Mouse (Mus musculus): Measurements from ENCODE around the gene Vwa3a.

Vwa3a gene

DNA sequence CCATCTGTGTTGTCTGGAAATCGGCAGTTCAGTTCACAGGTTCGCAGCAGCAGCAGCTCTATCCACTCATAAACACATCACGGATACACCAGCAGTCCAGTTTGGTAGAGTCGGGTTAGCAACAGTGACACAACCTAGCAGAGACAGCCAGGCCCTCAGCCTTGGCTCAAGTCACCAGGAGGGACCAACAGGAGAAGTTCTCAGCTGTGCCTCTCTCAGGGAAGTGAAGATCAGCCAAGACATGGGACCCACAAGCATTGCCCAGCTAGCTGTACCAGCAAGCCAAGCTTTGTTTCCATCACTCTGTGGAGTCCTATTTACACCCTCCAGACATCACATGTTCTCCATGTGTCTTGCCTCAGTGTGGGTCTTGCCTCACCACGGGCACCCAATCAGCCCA is 7.7 kb downstream of the Vwa3a start:
- DNase-seq (ENCODE audit: low spot score in 2 of 2): no peak

DNA sequence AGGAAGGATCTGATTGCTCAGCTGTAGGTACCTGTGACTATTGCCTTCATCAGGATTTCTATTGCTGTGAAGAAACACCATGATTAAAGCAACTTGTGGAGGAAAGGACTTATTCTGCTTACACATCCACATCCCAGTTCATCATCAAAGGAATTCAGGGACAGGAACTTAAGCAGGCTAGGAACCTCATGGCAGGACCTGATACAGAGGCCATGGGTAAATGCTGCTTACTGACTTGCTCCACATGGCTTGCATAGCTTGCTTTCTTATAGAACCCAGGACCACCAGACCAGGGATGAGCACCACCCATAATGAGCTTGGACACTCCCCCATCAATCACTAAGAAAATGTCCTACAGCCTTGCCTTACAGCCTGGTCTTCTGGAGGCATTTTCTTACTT is 9.4 kb downstream of the Vwa3a start:
- no peak for DNase-seq (ENCODE audit: low spot score in 2 of 2)

DNA sequence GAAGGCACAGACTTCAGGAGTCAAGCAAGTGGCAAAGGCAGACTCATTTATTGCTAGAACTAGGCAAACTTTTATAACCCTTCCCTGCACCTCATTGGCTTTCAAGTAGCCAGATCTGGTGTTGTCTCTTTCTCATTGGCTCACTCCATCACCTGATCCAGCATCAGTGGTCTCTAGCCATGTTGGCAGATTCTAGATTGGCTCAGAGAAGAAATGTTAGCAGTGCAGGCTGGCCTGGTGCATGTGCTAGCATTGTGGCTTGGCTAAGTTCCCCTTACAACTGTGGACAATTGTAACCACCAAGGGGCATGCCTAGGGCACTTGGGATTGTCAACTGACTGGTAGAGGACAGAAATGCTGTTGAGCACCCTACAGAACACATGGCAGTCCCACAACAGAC is 12.2 kb downstream of the Vwa3a start:
- no peak for DNase-seq (ENCODE audit: low spot score in 2 of 2)

GRCm38 (mm10) chr7:120751906-120752305 is 12.8 kb downstream of the Vwa3a start:
- DNase-seq (ENCODE audit: low spot score in 2 of 2): no peak

DNA sequence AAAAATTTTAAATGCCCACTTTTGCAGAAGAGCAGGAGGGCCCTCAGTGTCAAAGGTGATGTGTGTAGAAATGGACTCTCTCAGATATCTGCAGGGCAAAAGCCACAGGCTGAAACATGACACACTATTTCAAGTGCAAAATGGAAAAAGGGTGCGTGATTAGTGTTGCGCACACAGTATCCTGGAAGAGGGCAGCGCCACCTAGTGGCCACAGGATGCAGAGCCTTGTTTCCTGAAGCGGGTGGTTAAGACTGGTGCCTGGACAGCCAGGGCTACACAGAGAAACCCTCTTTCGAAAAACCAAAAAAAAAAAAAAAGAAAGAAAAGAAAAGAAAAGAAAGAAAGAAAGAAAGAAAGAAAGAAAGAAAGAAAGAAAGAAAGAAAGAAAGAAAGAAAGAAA is 15.6 kb downstream of the Vwa3a start:
- peak; percentile 57 to 70 for DNase-seq (ENCODE audit: low spot score in 2 of 2)

- DNase-seq (ENCODE audit: low spot score in 2 of 2): no peak
Observed at GRCm38 (mm10) chr7:120767369-120767768, 28.3 kb downstream of the Vwa3a start.

GRCm38 (mm10) chr7:120771389-120771788 is 32.3 kb downstream of the Vwa3a start:
- DNase-seq (ENCODE audit: low spot score in 2 of 2): no peak

DNA sequence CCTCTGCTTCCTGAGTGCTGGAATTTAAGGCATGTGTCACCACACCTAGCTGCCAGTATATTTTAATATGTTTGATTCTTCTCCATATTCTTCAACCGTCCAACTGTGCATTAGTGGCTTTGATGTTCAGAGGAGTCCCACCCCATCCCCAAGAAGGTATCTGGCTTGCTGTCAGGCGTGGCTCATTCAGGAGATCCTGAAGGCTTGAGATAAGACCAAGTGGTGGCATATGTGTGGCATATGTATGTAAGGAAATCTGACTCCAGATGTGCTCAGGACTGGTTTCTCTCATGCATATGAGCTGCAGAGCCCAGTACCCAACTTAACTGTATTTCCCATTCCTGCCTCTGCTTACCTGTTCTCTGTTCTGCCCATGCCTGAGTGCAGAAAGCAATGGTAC is 38.9 kb downstream of the Vwa3a start:
- no peak for DNase-seq (ENCODE audit: low spot score in 2 of 2)

GRCm38 (mm10) chr7:120795544-120795943 is 56.4 kb downstream of the Vwa3a start:
- no peak for DNase-seq (ENCODE audit: low spot score in 2 of 2)

DNA sequence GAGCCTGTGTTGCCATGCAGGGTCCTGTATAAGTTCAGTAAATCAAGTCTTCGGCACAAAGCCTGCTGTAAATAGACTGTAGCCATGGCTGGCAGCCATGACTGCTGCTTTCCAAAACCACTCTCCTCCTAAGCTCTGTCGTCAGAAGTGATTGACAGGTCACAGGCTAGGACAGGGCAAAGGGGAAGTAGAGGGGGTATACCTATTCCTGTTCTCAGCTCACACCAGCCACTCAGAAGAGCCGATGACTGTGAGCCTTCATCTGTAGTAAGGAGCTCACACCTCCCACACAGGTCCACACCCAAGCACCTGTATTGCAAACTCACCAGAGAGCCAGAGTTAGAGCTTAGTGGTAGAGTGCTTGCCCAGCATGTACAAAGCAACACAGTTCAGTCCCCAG is 57.3 kb downstream of the Vwa3a start:
- DNase-seq (ENCODE audit: low spot score in 2 of 2): no peak

GRCm38 (mm10) chr7:120803268-120803667 is 64.2 kb downstream of the Vwa3a start:
- DNase-seq (ENCODE audit: low spot score in 2 of 2): no peak

GRCm38 (mm10) chr7:120809705-120810104 is 70.6 kb downstream of the Vwa3a start:
- DNase-seq (ENCODE audit: low spot score in 2 of 2): no peak

GRCm38 (mm10) chr7:120811834-120812415 is 72.8 kb downstream of the Vwa3a start, which contains the start of gene Gm5737:
TSS of gene Gm5737 (plus strand) at chr7:120812365.
- no peak for DNase-seq (ENCODE audit: low spot score in 2 of 2)

DNA sequence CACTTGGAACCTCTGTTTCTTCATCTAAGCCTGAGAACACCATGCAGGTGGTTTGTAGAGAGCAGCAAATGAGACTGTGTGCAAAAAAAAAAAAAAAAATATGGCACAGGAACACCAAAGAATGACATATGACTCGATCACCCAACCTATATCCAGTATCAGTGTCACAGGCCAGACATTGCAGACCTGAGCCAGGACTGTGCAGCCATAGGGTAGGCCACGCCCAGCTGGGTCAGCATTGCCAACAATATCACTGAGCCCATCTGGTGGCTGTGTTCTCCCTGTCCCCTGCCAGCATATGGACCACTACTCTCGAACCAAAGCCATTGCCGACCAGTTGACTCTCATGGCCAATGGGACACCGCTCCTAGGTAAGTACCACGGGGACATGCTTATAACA is 78.4 kb downstream of the Vwa3a start:
- no peak for DNase-seq (ENCODE audit: low spot score in 2 of 2)

DNA sequence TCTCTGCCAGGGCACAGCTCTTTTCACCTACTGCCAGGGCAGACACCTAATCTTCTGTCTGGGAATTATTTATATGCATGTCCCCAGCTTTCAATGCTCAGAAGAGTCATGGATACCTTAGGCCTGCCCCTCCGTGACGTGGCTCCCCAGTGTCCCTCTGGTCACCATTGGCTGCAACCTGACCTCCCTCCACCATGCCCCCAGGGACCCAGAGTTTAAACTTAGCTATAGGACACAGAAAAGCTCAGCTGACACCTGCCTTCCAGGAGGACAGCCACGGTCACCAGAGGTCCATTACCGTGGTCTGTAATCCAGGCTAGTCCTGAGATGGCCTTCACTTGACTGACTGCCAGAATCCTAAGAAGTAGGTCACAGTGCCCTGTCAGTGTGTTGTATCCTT is 80.3 kb downstream of the Vwa3a start:
- no peak for DNase-seq (ENCODE audit: low spot score in 2 of 2)

GRCm38 (mm10) chr7:120823248-120823647 is 84.1 kb downstream of the Vwa3a start:
- peak; percentile 24 to 36 for DNase-seq (ENCODE audit: low spot score in 2 of 2)

GRCm38 (mm10) chr7:120825097-120825496 is 86.0 kb downstream of the Vwa3a start:
- peak in 1 of 2 experiments; percentile 34 for DNase-seq (ENCODE audit: low spot score in 2 of 2)

DNA sequence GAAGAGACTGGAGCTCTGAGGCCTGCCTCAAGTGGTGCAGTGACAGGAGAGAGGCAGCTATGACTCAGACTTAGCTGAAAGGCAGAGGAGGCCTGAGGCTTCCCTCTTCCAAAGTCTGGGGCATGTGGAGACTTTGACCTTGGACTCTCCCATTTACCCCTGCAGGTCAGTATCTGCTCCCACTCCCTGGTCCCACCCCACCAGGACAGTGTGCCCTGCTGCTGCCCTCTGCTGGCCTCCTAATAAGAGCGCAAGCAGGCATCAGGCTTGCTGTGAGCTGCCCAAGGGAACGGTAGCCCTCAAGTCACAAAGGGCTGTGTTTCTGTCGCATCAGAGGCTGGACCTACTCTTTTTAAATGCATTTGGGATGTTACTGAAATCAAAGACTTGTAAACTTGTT is 87.3 kb downstream of the Vwa3a start:
- no peak for DNase-seq (ENCODE audit: low spot score in 2 of 2)

DNA sequence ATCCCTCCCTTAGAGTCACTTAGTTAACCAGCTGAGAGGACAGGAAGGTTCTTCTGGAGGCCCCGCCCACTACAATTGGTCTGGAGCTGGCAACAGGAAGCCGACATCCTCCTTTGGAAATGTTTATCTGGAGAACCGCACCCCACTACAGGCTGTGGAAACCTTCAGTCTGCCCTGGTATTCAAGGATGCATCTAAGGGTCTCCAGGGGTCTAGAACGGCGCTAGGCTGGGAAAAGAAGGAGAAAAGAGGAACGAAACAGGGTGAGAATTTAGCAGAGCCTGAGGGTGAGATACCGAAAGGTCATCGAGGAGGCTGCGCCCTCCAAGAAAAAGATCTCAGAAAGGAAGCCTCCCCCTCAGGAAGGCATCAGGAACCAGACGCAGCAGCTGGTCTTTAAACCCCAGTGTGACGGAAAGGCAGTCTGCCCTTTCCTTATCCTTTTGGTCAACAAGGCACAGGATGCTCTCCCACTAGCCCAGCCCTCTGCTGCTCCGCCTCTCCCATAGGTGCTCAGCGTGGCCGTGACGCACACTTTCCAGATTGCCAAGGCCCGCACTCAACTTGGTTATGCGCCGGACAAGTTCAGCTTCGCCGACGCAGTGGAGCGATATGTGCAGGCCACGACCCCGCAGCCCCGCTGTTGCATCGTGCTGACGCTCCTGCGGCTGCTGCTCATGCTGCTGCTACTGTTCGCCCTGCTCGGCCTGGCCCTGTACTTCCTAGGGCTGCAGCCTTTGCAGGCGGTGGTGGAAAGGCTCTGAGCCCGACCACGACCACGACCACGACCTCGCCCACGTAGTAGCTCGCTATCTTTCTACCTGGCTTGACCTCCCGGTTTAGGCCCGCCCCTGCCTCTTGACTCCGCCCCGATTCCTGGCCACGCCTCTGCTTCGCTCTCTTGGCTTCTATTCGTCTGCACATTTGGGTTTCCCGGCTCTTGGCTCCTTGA is 91.6 kb downstream of the Vwa3a start:
- DNase-seq (ENCODE audit: low spot score in 2 of 2): peak; percentile 20 to 54

DNA sequence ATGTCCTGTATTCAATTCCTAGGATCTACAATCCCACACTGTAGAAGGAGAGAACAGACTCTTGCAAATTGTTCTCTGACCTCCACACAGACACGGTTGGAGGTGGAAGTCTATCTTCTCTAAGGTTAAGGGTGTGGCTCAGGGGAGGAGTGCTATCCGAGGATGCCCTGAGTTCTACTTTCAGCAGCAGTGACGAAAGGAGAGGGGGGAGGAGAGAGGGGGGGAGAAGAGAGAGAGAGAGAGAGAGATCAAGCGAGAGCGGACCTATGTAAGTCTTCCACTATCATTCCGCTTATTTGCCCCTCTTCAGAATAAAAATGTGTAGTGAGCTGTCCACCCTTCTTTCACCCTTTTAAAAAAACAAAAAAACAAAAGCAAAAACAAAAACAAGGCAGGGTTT is 95.3 kb downstream of the Vwa3a start:
- no peak for DNase-seq (ENCODE audit: low spot score in 2 of 2)

DNA sequence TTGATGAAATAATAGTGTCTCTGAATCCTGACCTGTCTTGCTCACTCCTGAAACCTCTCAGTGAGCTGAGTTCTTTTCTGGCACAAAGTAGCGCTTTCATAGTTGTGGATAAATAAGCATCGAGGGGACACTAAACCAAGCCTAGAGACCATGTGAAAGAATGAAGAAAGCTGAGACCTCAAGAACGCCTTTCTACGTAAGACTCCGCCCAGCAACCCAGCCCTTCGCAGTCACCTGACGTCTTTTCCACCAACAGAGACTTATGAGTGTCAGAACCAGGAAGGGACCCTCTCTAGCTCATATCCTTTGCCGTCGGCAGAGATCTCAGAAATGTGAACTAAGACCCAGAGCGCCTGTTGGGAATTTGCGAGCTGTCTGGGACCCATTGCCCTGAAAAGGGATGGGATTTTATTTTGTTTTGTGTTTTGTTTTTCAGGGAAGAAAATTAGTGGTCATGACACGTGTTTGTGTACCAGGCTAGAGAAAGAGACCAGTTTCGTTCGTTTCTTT is 95.8 kb downstream of the Vwa3a start:
- DNase-seq (ENCODE audit: low spot score in 2 of 2): peak; percentile 57 to 69

DNA sequence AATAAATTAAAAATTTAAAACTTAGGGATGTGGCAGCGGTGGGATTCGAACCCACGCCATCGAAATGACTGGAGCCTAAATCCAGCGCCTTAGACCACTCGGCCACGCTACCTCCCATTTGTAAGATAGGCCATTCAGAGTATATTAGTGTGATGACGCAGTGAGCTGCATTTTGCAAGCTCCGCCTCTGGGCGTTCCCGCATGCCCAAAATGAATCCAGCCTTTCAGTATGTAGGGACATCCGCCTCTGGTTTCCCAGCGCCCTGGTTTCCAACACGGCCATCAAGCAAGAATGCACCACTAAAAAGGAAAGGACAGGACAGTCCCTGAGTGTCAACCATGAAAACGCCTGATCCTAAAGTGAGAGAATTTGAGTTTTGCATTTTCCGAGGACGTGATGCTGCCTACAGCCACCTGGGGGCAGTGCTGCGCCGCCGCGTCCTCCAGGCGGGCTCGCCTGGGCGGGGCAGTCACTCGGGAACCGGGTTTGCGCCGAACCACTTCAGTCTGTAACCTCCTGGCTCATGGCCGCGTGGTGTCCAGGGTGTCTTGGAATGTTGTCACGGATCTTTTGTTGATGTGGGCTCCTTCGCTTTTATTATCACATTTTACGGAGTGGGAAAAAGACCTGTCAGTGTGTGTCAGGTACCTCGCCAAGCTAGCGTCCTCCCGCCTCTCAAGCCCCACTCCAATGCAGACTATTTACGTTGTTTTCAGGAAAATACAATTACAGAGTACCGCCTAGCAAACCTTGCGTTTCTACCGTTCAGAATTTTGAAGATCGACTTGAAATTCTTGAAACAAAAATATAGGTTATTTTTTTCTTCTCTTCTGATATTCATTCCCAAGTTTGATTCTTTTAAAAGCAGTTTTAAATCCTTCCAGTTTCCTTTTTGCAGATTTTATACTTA is 96.6 kb downstream of the Vwa3a start:
- peak; percentile 92 to 95 for DNase-seq (ENCODE audit: low spot score in 2 of 2)

Data from right cerebral cortex, postnatal 36 days (tissue).